Mouse (Mus musculus) kidney, adult 2 months (tissue): ENCODE measurements around the gene Lrba. TPM values are rescaled to one million over a fixed set of nuclear protein-coding genes. Genes with fewer than 3 reads are reported as not detected.

Source experiments
- DNase-seq: peaks from one replicate; pipeline ENCODE4 v3.0.0; 2021
- H3K27ac ChIP-seq: fragments of 200-500 bp; 2 replicates; pipeline ENCODE4 v1.5.1; 2012; ENCODE audit warnings: low read depth, low read length, control low read depth, inconsistent platforms; ENCODE audit not compliant: insufficient read depth
- H3K27me3 ChIP-seq: fragments of 200-500 bp; replicated peaks from 2 replicates; pipeline ENCODE4 v1.6.1; 2012; ENCODE audit warnings: mild to moderate bottlenecking, moderate library complexity, low read length, inconsistent platforms; ENCODE audit not compliant: control insufficient read depth, insufficient read depth
- H3K36me3 ChIP-seq: fragments of 200-500 bp; 2 replicates; pipeline ENCODE4 v1.6.1; 2012; ENCODE audit warnings: mild to moderate bottlenecking, moderate library complexity, low read length, inconsistent platforms; ENCODE audit not compliant: control insufficient read depth, insufficient read depth
- H3K4me1 ChIP-seq: fragments of 200-500 bp; 2 replicates; pipeline ENCODE4 v1.6.1; 2011; ENCODE audit warnings: low read length; ENCODE audit not compliant: control insufficient read depth, insufficient read depth
- H3K4me3 ChIP-seq: fragments of 200-500 bp; 2 replicates; pipeline ENCODE4 v1.5.1; 2011; ENCODE audit warnings: mild to moderate bottlenecking, low read depth, low read length, control low read depth; ENCODE audit not compliant: insufficient read depth
- CTCF ChIP-seq: fragments of 200-500 bp; conservative IDR thresholded peaks from 2 replicates; pipeline ENCODE4 v1.5.1; 2011; ENCODE audit warnings: low read depth, mild to moderate bottlenecking, control low read depth, low read length, moderate library complexity, mixed read lengths; ENCODE audit not compliant: insufficient read depth, insufficient read length
- POLR2A ChIP-seq: fragments of 200-500 bp; IDR thresholded peaks from one replicate; pipeline ENCODE4 v1.6.1; 2011; ENCODE audit warnings: low read depth, low read length, control low read depth
- WGBS: fragments of 180-500 bp; shearing (Covaris S2); methylation state at CpG from one replicate; pipeline ENCODE4 v1.1.7; 2018; 5-methylcytosine and 5-hydroxymethylcytosine counted together
- polyA plus RNA-seq: library from polyadenylated mRNA; depleted of rRNA; stranded (reverse); fragments of >200 nt; gene quantifications from 2 replicates; pipeline ENCODE4 v1.2.3, GENCODE M21; 2012

The Lrba gene
- polyA plus RNA-seq, 1 experiment = 36.4 TPM

DNA sequence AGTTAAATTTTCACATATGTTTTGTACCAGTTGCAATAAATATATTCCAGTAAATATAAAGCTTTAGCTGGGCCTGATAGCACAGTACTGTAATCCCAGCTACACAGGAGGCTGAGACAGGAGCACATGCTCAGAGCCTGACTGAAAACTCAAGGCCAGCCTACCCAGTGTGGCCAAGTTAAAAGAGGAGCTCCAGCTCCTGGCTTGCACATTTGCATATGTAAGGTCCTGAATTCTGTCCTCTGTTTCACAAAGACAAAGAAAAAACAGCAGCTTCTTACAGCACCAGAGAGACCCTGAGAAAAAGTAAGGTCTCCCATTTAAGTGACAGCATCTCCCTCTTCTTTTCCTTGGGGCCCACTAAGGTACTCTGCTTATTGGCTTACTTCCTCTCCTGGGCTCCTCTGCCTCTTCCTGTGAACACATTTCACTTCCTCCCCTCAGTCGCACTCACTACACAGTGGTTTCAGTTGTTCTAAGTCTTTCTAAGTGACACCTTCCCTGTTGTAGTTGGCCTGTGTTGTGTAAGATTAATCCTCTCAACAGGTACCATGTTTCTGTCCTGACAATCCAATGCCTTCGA lies 453.2 kb downstream of the Lrba start:
- TF ChIP-seq CTCF (no peak), POLR2A (no peak)
- WGBS = 65% methylated on average over 2 of the region's 2 CpGs
- no peak overlapping the region for H3K27ac ChIP-seq
- no peaks in the 10 kb centered on the region for H3K36me3 ChIP-seq
- no peak for DNase-seq
- H3K4me1 ChIP-seq = no peaks in the 10 kb centered on the region
- H3K4me3 ChIP-seq = no peak overlapping the region
- H3K27me3 ChIP-seq = no peaks in the 10 kb centered on the region

DNA sequence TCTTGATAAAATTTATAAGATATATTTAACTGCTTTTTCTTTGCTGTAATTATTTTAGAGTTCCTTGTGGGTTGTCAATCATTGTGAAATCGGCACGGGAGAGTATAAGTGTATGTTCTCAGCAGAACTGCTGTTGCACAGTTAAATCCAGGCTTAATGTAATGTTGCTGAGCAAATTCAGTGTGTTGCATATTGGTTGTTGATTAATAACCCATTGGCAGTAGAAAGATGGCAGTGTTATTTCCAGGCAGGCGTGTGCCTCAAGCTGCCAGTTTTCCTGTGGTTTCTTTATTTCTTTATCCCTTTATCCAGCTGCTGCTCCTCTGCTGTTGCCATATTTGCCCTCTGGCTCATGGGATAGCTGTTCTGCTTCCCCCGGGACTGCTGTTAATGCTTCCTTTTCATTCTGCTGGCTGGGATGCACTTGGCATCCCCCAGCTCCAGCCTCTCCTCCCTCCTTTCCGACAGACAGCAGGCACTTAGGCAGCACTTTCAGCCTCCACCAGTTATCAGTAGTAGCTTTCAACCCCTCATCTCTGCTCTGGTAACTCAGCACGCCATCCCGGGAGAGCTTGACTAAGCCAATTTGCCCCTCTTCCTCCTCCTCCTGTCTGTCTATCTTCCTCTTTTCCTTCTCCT lies 463.2 kb downstream of the Lrba start:
- Histone ChIP-seq H3K4me1 (no peaks in the 10 kb centered on the region), H3K4me3 (no peak overlapping the region), H3K36me3 (no peaks in the 10 kb centered on the region), H3K27me3 (no peaks in the 10 kb centered on the region), H3K27ac (no peak overlapping the region)
- no peak for DNase-seq
- TF ChIP-seq POLR2A = no peak
- no peak for TF ChIP-seq CTCF
- 62% methylated on average over 7 of the region's 7 CpGs for WGBS

DNA sequence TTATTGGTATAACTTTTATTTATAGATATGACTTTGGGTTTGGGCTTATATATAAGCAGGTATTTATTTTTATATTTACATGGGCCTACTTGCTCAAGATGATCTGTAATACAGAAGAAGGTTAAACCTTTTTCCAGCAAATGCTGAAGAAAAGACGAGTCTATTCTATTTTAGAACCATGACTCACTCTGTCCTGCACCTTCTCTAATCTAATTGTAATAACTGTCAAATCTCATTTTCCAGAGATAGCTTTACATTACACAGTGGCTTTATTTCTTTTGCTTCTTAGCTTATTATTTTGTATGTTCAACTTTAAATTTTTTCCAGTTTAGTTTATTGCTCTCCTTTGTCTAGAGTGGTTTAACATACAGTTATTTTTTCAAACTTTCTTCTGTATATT lies 464.0 kb downstream of the Lrba start:
- 79% methylated on average over 1 of the region's 1 CpGs for WGBS
- Histone ChIP-seq H3K4me1 (no peaks in the 10 kb centered on the region), H3K36me3 (no peaks in the 10 kb centered on the region), H3K27me3 (no peaks in the 10 kb centered on the region), H3K4me3 (no peak overlapping the region), H3K27ac (no peak overlapping the region)
- no peak for DNase-seq
- TF ChIP-seq POLR2A = no peak
- TF ChIP-seq CTCF = no peak

DNA sequence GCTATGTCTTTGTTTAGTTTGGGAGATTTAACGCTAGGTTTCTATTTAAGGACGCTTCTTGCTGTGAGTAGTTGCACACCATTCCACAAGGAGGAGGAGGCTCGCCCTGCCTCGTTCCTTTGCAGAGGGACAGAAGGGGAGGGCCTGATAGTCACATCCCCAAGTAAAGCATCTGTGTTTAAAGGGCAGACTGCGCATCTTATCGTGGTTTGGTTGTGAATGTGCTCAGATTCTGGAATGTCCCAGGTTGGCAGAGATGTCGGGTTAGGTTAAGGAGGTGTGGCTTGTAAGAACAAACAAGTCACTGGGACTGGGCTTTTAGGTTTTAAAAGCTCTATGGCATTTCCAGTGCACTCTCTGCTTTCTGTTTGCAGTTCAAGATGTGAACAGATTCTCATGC lies 464.8 kb downstream of the Lrba start:
- Histone ChIP-seq H3K36me3 (no peaks in the 10 kb centered on the region), H3K4me3 (no peak overlapping the region), H3K27ac (no peak overlapping the region), H3K4me1 (no peaks in the 10 kb centered on the region), H3K27me3 (no peaks in the 10 kb centered on the region)
- DNase-seq = no peak
- WGBS = 53% methylated on average over 7 of the region's 7 CpGs
- TF ChIP-seq POLR2A (no peak), CTCF (no peak)

DNA sequence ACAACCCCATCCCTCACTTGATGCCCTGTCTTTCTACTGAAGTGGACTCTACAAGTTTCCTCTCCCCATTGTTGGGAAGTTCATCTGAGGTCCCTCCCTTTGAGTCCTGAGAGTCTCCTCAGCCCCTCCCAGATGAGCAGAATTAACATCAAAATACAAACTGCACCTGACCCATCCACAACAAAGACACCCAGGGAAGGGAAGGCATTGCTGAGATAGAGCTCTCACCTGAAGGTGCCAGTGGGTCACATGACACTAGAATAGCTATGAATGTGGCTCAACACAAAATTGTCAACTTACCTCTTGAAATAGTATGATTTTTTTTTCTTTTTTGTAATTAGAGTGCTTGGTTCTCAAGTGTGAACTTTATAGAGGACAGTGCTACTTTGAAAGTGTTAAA lies 468.3 kb downstream of the Lrba start:
- DNase-seq = no peak
- TF ChIP-seq POLR2A (no peak), CTCF (no peak)
- Histone ChIP-seq H3K4me3 (no peak overlapping the region), H3K27me3 (no peaks in the 10 kb centered on the region), H3K36me3 (no peaks in the 10 kb centered on the region), H3K27ac (no peak overlapping the region), H3K4me1 (no peaks in the 10 kb centered on the region)

DNA sequence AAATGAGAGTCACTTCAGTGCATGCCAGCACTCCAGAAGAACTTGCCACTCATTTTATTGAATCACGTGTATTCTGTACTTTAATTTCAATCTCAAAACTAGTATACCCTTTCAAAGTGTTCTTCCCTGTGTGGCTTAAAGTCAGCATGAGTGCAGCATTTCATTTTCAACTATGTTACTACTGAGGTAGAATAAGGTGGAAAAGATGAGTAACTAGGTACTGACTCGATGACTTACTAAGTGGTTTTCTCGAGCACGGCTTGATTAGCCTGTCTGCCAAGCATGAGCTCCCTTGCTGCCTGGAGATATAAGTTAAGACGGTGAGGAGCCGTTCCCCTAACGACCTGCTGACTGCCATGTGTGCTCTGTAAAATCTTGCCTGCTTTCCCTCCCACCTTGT lies 469.1 kb downstream of the Lrba start:
- H3K36me3 ChIP-seq = no peaks in the 10 kb centered on the region
- WGBS = 76% methylated on average over 7 of the region's 7 CpGs
- no peaks in the 10 kb centered on the region for H3K4me1 ChIP-seq
- TF ChIP-seq POLR2A (no peak), CTCF (no peak)
- no peak overlapping the region for H3K4me3 ChIP-seq
- no peaks in the 10 kb centered on the region for H3K27me3 ChIP-seq
- H3K27ac ChIP-seq = no peak overlapping the region
- DNase-seq = no peak

DNA sequence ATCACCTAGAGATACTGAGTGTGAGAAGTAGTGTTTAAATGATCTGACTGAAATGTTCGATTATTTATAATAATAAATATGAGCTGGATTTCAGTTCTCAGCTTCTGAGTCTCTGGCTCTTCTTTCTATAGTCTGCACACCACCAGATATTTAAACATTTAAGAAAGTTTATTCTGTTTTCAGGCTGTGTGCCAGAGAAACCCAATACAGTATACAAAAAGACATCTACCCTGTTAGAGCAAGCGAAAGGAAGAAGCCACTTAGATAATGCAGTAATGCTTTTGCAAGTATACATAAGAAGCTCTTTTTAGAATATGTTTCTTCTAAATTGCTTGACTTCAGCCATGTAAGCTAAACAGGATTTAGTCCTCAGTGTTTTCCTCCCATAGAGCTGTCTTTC lies 474.5 kb downstream of the Lrba start:
- Histone ChIP-seq H3K27me3 (no peaks in the 10 kb centered on the region), H3K27ac (no peak overlapping the region), H3K36me3 (no peaks in the 10 kb centered on the region), H3K4me1 (no peaks in the 10 kb centered on the region), H3K4me3 (no peak overlapping the region)
- no peak for DNase-seq
- WGBS = 92% methylated on average over 2 of the region's 2 CpGs
- TF ChIP-seq CTCF (no peak), POLR2A (no peak)

DNA sequence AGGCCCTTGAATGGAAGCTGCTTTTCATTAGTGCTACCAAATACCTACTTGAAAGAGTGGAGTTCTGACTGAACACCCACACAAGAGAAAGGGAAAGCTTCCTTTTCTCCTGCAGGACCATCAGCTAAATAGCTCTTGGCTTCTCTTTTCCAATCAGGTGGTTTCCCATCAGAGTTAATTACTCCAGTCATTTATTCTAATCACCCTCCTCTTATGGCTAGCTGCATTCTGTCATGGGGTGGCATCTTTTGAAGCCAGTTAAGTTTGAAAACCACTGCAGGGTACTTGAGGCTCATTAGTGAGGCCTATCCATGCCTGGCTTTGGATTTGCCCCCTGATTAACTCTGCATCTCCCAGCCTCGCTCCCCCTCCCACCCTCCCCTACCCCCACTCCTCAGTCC lies 476.7 kb downstream of the Lrba start:
- Histone ChIP-seq H3K27ac (no peak overlapping the region), H3K27me3 (no peaks in the 10 kb centered on the region), H3K4me3 (no peak overlapping the region), H3K36me3 (no peaks in the 10 kb centered on the region), H3K4me1 (no peaks in the 10 kb centered on the region)
- TF ChIP-seq POLR2A (no peak), CTCF (no peak)
- DNase-seq = no peak
- 73% methylated on average over 1 of the region's 1 CpGs for WGBS
